Mouse (Mus musculus) kidney, embryonic 14.5 days (tissue): ENCODE data around the gene Ccdc137. TPM values are rescaled to one million over a fixed set of nuclear protein-coding genes. Genes with fewer than 3 reads are reported as not detected.

Source experiments
- ATAC-seq: fragments of 200-750 bp; cut with Nextera tagmentation; 2 replicates; pipeline ENCODE4 v1.8.0; 2017; ENCODE audit warnings: moderate number of reproducible peaks, mild to moderate bottlenecking, moderate TSS enrichment, moderate library complexity; ENCODE audit not compliant: low FRiP score, low TSS enrichment
- H3K27ac ChIP-seq: fragments of 300-500 bp; sonication (generic); 2 replicates; pipeline ENCODE4 v1.5.1; 2014; ENCODE audit warnings: low read depth, mild to moderate bottlenecking, low read length, moderate library complexity, mixed read lengths
- H3K27me3 ChIP-seq: fragments of 300-500 bp; sonication (generic); 2 replicates; pipeline ENCODE4 v1.6.1; 2014; ENCODE audit warnings: mild to moderate bottlenecking, low read length; ENCODE audit not compliant: control insufficient read depth, insufficient read depth
- H3K36me3 ChIP-seq: fragments of 300-500 bp; sonication (generic); 2 replicates; pipeline ENCODE4 v1.6.1; 2014; ENCODE audit warnings: low read length, mixed read lengths; ENCODE audit not compliant: control insufficient read depth, insufficient read depth
- H3K4me1 ChIP-seq: fragments of 300-500 bp; sonication (generic); 2 replicates; pipeline ENCODE4 v1.6.1; 2014; ENCODE audit warnings: low read length, mixed read lengths; ENCODE audit not compliant: control insufficient read depth, insufficient read depth
- H3K4me2 ChIP-seq: fragments of 300-500 bp; sonication (generic); replicated peaks from 2 replicates; pipeline ENCODE4 v1.6.1; 2014; ENCODE audit warnings: low read depth, mild to moderate bottlenecking, low read length
- H3K4me3 ChIP-seq: fragments of 300-500 bp; sonication (generic); 2 replicates; pipeline ENCODE4 v1.5.1; 2014; ENCODE audit warnings: mild to moderate bottlenecking, low read length
- H3K9ac ChIP-seq: fragments of 300-500 bp; sonication (generic); 2 replicates; pipeline ENCODE4 v1.6.1; 2014; ENCODE audit warnings: low read depth, mild to moderate bottlenecking, low read length, moderate library complexity
- H3K9me3 ChIP-seq: fragments of 300-500 bp; sonication (generic); 2 replicates; pipeline ENCODE4 v1.6.1; 2016; ENCODE audit warnings: low read length; ENCODE audit not compliant: control insufficient read depth
- whole genome bisulfite sequencing: fragments of 180-500 bp; shearing (Covaris S2); extraction: QIAGEN DNeasy Blood & Tissue Kit; methylation state at CpG from one replicate; pipeline ENCODE4 v1.1.7; 2014; 5-methylcytosine and 5-hydroxymethylcytosine counted together
- polyA plus RNA-seq: library from polyadenylated mRNA; unstranded; fragments of >200 nt; fragmentation: Nextera tagmentation; extraction: Ambion mirVana; gene quantifications from 2 replicates; pipeline ENCODE4 v1.2.1, GENCODE M21; 2014

Gene Ccdc137
- polyA plus RNA-seq, 1 experiment from 2014 or later, result 32.8 TPM

GRCm38 (mm10) chr11:120454965-120455364, 3.0 kb upstream of the Ccdc137 start:
- Histone ChIP-seq H3K9ac (no peak overlapping the region), H3K4me2 (no peak overlapping the region), H3K36me3 (peaks cover 7% of the 10 kb centered on the region), H3K4me1 (peaks cover 10% of the 10 kb centered on the region; the same call in 1 of the 2 replicates), H3K27me3 (no peaks in the 10 kb centered on the region), H3K9me3 (no peaks in the 10 kb centered on the region), H3K27ac (no peak overlapping the region), H3K4me3 (no peak overlapping the region)
- 90% methylated on average over 4 of the region's 4 CpGs for WGBS
- ATAC-seq, result no peak

GRCm38 (mm10) chr11:120455413-120455812, 2.5 kb upstream of the Ccdc137 start:
- Histone ChIP-seq H3K4me2 (no peak overlapping the region), H3K4me1 (peaks cover 10% of the 10 kb centered on the region; the same call in 1 of the 2 replicates), H3K4me3 (no peak overlapping the region), H3K27ac (no peak overlapping the region), H3K9ac (no peak overlapping the region), H3K36me3 (peaks cover 9% of the 10 kb centered on the region), H3K27me3 (no peaks in the 10 kb centered on the region), H3K9me3 (no peaks in the 10 kb centered on the region)
- 92% methylated on average over 7 of the region's 7 CpGs for WGBS
- no peak for ATAC-seq

- 0 out of 2 replicates have a peak, but pooled peaks have one; percentile 8 for ATAC-seq
- Histone ChIP-seq H3K27me3 (no peaks in the 10 kb centered on the region), H3K4me1 (peaks cover 10% of the 10 kb centered on the region; the same call in 1 of the 2 replicates), H3K9ac (peak overlapping the region; percentile 89), H3K4me2 (peak overlapping the region; percentile 93), H3K27ac (peak overlapping the region; percentile 68; the same call in 1 of the 2 replicates), H3K4me3 (peak overlapping the region; percentile 86), H3K36me3 (peaks cover 27% of the 10 kb centered on the region), H3K9me3 (no peaks in the 10 kb centered on the region)
- 32% methylated on average over 14 of the region's 14 CpGs for WGBS
Observed at GRCm38 (mm10) chr11:120457370-120457769, 545 bp upstream of the Ccdc137 start.

- no peak overlapping the region for H3K27ac ChIP-seq
Observed at GRCm38 (mm10) chr11:120458847-120459597, 1.1 kb downstream of the Ccdc137 start.

GRCm38 (mm10) chr11:120463536-120463935, 5.6 kb downstream of the Ccdc137 start:
- H3K4me1 ChIP-seq, result peaks cover 20% of the 10 kb centered on the region
- no peak overlapping the region for H3K27ac ChIP-seq
- H3K9ac ChIP-seq, result no peak overlapping the region
- WGBS, result 96% methylated on average over 2 of the region's 2 CpGs
- H3K4me2 ChIP-seq, result no peak overlapping the region
- H3K36me3 ChIP-seq, result peaks cover 52% of the 10 kb centered on the region
- H3K27me3 ChIP-seq, result no peaks in the 10 kb centered on the region
- no peaks in the 10 kb centered on the region for H3K9me3 ChIP-seq
- no peak overlapping the region for H3K4me3 ChIP-seq
- no peak for ATAC-seq

More at GRCm38 (mm10) chr11:120458847-120459597, 1.1 kb downstream of the Ccdc137 start:
- 75% methylated on average over 6 of the region's 6 CpGs for WGBS
- peak overlapping the region; percentile 86 for H3K4me3 ChIP-seq
- ATAC-seq, result no peak
- peak overlapping the region; percentile 89 for H3K9ac ChIP-seq
- no peaks in the 10 kb centered on the region for H3K9me3 ChIP-seq
- H3K27me3 ChIP-seq, result no peaks in the 10 kb centered on the region
- H3K4me2 ChIP-seq, result peak overlapping the region; percentile 93
- H3K36me3 ChIP-seq, result peaks cover 37% of the 10 kb centered on the region
- H3K4me1 ChIP-seq, result peaks cover 10% of the 10 kb centered on the region; the same call in 1 of the 2 replicates

GRCm38 (mm10) chr11:120464365-120464764, 6.5 kb downstream of the Ccdc137 start:
- peaks cover 52% of the 10 kb centered on the region for H3K36me3 ChIP-seq
- whole genome bisulfite sequencing, result 90% methylated on average over 5 of the region's 5 CpGs

GRCm38 (mm10) chr11:120465521-120465920, 7.6 kb downstream of the Ccdc137 start:
- no peaks in the 10 kb centered on the region for H3K27me3 ChIP-seq
- H3K9me3 ChIP-seq, result no peaks in the 10 kb centered on the region
- H3K27ac ChIP-seq, result no peak overlapping the region
- H3K4me2 ChIP-seq, result no peak overlapping the region
- WGBS, result 92% methylated on average over 4 of the region's 4 CpGs
- no peak overlapping the region for H3K4me3 ChIP-seq
- ATAC-seq, result no peak
- no peak overlapping the region for H3K9ac ChIP-seq
- H3K4me1 ChIP-seq, result peaks cover 16% of the 10 kb centered on the region
- peaks cover 55% of the 10 kb centered on the region for H3K36me3 ChIP-seq

More at GRCm38 (mm10) chr11:120464365-120464764, 6.5 kb downstream of the Ccdc137 start:
- no peak for ATAC-seq
- peaks cover 16% of the 10 kb centered on the region for H3K4me1 ChIP-seq
- H3K4me2 ChIP-seq, result no peak overlapping the region
- H3K27me3 ChIP-seq, result no peaks in the 10 kb centered on the region
- no peak overlapping the region for H3K9ac ChIP-seq
- no peak overlapping the region for H3K4me3 ChIP-seq
- no peak overlapping the region for H3K27ac ChIP-seq
- no peaks in the 10 kb centered on the region for H3K9me3 ChIP-seq

GRCm38 (mm10) chr11:120467051-120467735, 9.3 kb downstream of the Ccdc137 start, which contains the start of gene Arl16:
Gene Arl16, minus strand, starts transcription at chr11:120467607.
- Histone ChIP-seq H3K27ac (peak within 1 kb of the TSS; percentile 51; the same call in 1 of the 2 replicates), H3K9me3 (no peaks in the 10 kb centered on the region), H3K4me2 (peak within 1 kb of the TSS; percentile 97), H3K27me3 (no peaks in the 10 kb centered on the region), H3K9ac (peak within 1 kb of the TSS; percentile 86), H3K36me3 (peaks cover 56% of the 10 kb centered on the region), H3K4me3 (peak within 1 kb of the TSS; percentile 99), H3K4me1 (peaks cover 16% of the 10 kb centered on the region)
- peak; percentile 100 for ATAC-seq
- under 1% methylated on average over 53 of the region's 54 CpGs for WGBS

GRCm38 (mm10) chr11:120467736-120468092, 9.8 kb downstream of the Ccdc137 start:
- Histone ChIP-seq H3K9me3 (no peaks in the 10 kb centered on the region), H3K36me3 (peaks cover 56% of the 10 kb centered on the region), H3K4me3 (peak overlapping the region; percentile 99), H3K27ac (no peak overlapping the region), H3K4me1 (peaks cover 16% of the 10 kb centered on the region), H3K4me2 (peak overlapping the region; percentile 87), H3K9ac (peak overlapping the region; percentile 86), H3K27me3 (no peaks in the 10 kb centered on the region)
- under 1% methylated on average over 33 of the region's 33 CpGs for WGBS
- ATAC-seq, result peak; percentile 54
